ENCODE assay signal across 7 mouse cellular contexts in the genomic region with DNA sequence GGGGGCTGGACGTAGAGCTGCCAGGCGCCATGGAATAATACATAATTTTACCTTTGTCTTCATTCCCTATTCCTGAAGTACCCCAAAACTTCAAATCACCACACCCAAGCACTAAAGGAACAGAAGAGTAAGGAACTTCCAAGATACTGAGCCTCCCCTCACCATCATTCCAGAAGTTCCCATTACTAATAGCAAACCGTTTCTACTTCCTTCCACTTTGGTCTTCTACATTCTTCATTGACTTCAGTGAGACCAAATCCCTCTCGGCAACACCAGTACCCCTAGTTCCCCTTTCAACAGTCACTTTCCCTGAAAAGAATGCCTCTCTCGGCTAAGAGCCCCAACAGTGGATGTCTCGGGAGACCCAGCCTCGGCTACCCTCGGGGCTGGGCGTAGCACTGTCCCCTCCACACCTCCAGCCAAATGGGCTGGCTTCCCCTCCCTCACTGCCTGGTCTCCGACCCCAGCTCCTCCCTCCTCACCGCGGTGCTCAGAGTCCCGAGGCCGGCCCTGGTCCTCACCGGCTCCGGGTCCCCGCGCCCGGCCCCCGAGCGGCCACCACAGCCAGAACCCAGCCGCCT. TPM values are rescaled to one million over a fixed set of nuclear protein-coding genes. Genes with fewer than 3 reads are reported as not detected.
A peak's percentile ranks its signal among the peaks of the same experiment; 100 is the strongest.
DNase-seq lines count a peak whose midpoint lies in the region; ATAC-seq and TF ChIP-seq lines count a peak whose summit lies in the region.

No protein-coding gene starts in this region.

- peaks cover 4% of the 10 kb centered on the region; the same call in 1 of the 2 replicates for H3K4me1 ChIP-seq in lung, postnatal 0 days (ENCODE audit: insufficient read depth, low read depth, low read length)
- peaks cover 51% of the 10 kb centered on the region for H3K4me1 ChIP-seq in erythroblast, embryonic 14.5 days (ENCODE audit: control insufficient read depth)
- peaks cover 13% of the 10 kb centered on the region for H3K4me1 ChIP-seq in liver, embryonic 11.5 days (replicated peaks; ENCODE audit: control insufficient read depth, insufficient read depth, low read length)
- H3K4me1 ChIP-seq in stomach, embryonic 16.5 days (ENCODE audit: control insufficient read depth, insufficient read depth, low read length): peaks cover 24% of the 10 kb centered on the region

- no peak for TF ChIP-seq EP300 in lung, postnatal 0 days (IDR thresholded peaks at IDR 0.05)

- peak overlapping the region; percentile 99 for H3K27ac ChIP-seq in lung, postnatal 0 days (ENCODE audit: low read length)
- peak overlapping the region; percentile 96 for H3K27ac ChIP-seq in liver, embryonic 11.5 days (ENCODE audit: low read depth, low read length)
- H3K27ac ChIP-seq in stomach, embryonic 16.5 days (ENCODE audit: low read length): peak overlapping the region; percentile 99

- TF ChIP-seq CTCF in lung, postnatal 0 days (IDR thresholded peaks at IDR 0.05): no peak

- peak overlapping the region; percentile 90 for H3K4me3 ChIP-seq in lung, postnatal 0 days (ENCODE audit: low read depth, low read length)
- peak overlapping the region; percentile 89 for H3K4me3 ChIP-seq in erythroblast, embryonic 14.5 days (replicated peaks)
- H3K4me3 ChIP-seq in liver, embryonic 11.5 days (ENCODE audit: low read depth, low read length): peak overlapping the region; percentile 87
- peak overlapping the region; percentile 91 for H3K4me3 ChIP-seq in stomach, embryonic 16.5 days (replicated peaks; ENCODE audit: low read length)

- H3K9ac ChIP-seq in lung, postnatal 0 days (replicated peaks; ENCODE audit: low read depth): peak overlapping the region; percentile 96
- H3K9ac ChIP-seq in liver, embryonic 11.5 days (ENCODE audit: low read depth, low read length): peak overlapping the region; percentile 95
- peak overlapping the region; percentile 92 for H3K9ac ChIP-seq in stomach, embryonic 16.5 days (ENCODE audit: low read length)

- H3K4me2 ChIP-seq in lung, postnatal 0 days (replicated peaks; ENCODE audit: low read depth, low read length): peak overlapping the region; percentile 77
- peak overlapping the region; percentile 87 for H3K4me2 ChIP-seq in liver, embryonic 11.5 days
- peak overlapping the region; percentile 73 for H3K4me2 ChIP-seq in stomach, embryonic 16.5 days (ENCODE audit: low read depth, low read length)

- H3K9me3 ChIP-seq in lung, postnatal 0 days (ENCODE audit: low read length): no peaks in the 10 kb centered on the region
- H3K9me3 ChIP-seq in erythroblast, embryonic 14.5 days (ENCODE audit: control insufficient read depth, low read length): peaks cover 2% of the 10 kb centered on the region; the same call in 1 of the 2 replicates
- no peaks in the 10 kb centered on the region for H3K9me3 ChIP-seq in liver, embryonic 11.5 days (ENCODE audit: control insufficient read depth, low read length)
- no peaks in the 10 kb centered on the region for H3K9me3 ChIP-seq in stomach, embryonic 16.5 days (replicated peaks; ENCODE audit: control insufficient read depth, low read length)

- H3K36me3 ChIP-seq in lung, postnatal 0 days (ENCODE audit: insufficient read depth, low read length): peaks cover 9% of the 10 kb centered on the region; the same call in 1 of the 2 replicates
- H3K36me3 ChIP-seq in erythroblast, embryonic 14.5 days (ENCODE audit: control insufficient read depth): peaks cover 49% of the 10 kb centered on the region
- H3K36me3 ChIP-seq in liver, embryonic 11.5 days (ENCODE audit: control insufficient read depth, insufficient read depth, low read length): peaks cover 20% of the 10 kb centered on the region; the same call in 1 of the 2 replicates
- H3K36me3 ChIP-seq in stomach, embryonic 16.5 days (ENCODE audit: control insufficient read depth, insufficient read depth, low read length): peaks cover 7% of the 10 kb centered on the region; the same call in 1 of the 2 replicates

- H3K27me3 ChIP-seq in lung, postnatal 0 days (replicated peaks; ENCODE audit: insufficient read depth, low read length): no peaks in the 10 kb centered on the region
- H3K27me3 ChIP-seq in erythroblast, embryonic 14.5 days (ENCODE audit: control insufficient read depth): no peaks in the 10 kb centered on the region
- no peaks in the 10 kb centered on the region for H3K27me3 ChIP-seq in liver, embryonic 11.5 days (replicated peaks; ENCODE audit: control insufficient read depth, insufficient read depth, low read length)
- no peaks in the 10 kb centered on the region for H3K27me3 ChIP-seq in stomach, embryonic 16.5 days (ENCODE audit: control insufficient read depth, insufficient read depth, low read length)

- 0% methylated on average over 14 of the region's 22 CpGs for WGBS in lung, postnatal 0 days
- WGBS in liver, embryonic 11.5 days: 2% methylated on average over 21 of the region's 22 CpGs
- WGBS in stomach, embryonic 16.5 days: 2% methylated on average over 21 of the region's 22 CpGs

- no peak for DNase-seq in lung, postnatal 0 days (ENCODE audit: low spot score)
- no peak for DNase-seq in lung, postnatal 4 days
- DNase-seq in liver, embryonic 11.5 days (ENCODE audit: low spot score): no peak
- DNase-seq in right cerebral cortex, postnatal 25 days: no peak
- no peak for DNase-seq in right cerebral cortex, postnatal 14 days

- no peak for ATAC-seq in lung, postnatal 0 days
- no peak for ATAC-seq in liver, embryonic 11.5 days (replicated peaks; ENCODE audit: low FRiP score)
- no peak for ATAC-seq in stomach, embryonic 16.5 days (ENCODE audit: insufficient read depth, low FRiP score)

RNA-seq across cellular contexts. Expression of a gene that starts 0.6 kb away (rescaled TPM):
- polyA plus RNA-seq in lung, postnatal 0 days (2015; fragmentation: Nextera tagmentation; extraction: Ambion mirVana): 69.1 and 71.8 TPM in 2 replicates
- polyA plus RNA-seq in erythroblast, embryonic 14.5 days (2012): 1.1 and 1.2 TPM in 2 replicates
- 46.9 and 47.1 TPM in 2 replicates for polyA plus RNA-seq in liver, embryonic 11.5 days (2014; fragmentation: Nextera tagmentation; extraction: Ambion mirVana)
- 85.1 and 87.8 TPM in 2 replicates for polyA plus RNA-seq in stomach, embryonic 16.5 days (2015; fragmentation: Nextera tagmentation; extraction: Ambion mirVana)

RNA-seq across cellular contexts. Expression of a gene that starts 8.5 kb away (rescaled TPM):
- 1.0 and 1.4 TPM in 2 replicates for polyA plus RNA-seq in lung, postnatal 0 days (2015; fragmentation: Nextera tagmentation; extraction: Ambion mirVana)
- not detected in 2 replicates for polyA plus RNA-seq in erythroblast, embryonic 14.5 days (2012)
- polyA plus RNA-seq in liver, embryonic 11.5 days (2014; fragmentation: Nextera tagmentation; extraction: Ambion mirVana): 0.83 and 0.85 TPM in 2 replicates
- polyA plus RNA-seq in stomach, embryonic 16.5 days (2015; fragmentation: Nextera tagmentation; extraction: Ambion mirVana): 1.6 and 3.0 TPM in 2 replicates

RNA-seq across cellular contexts. Expression of a gene that starts 9.3 kb away (rescaled TPM):
- polyA plus RNA-seq in lung, postnatal 0 days (2015; fragmentation: Nextera tagmentation; extraction: Ambion mirVana): 33.9 and 34.7 TPM in 2 replicates
- 2.3 and 2.6 TPM in 2 replicates for polyA plus RNA-seq in erythroblast, embryonic 14.5 days (2012)
- polyA plus RNA-seq in liver, embryonic 11.5 days (2014; fragmentation: Nextera tagmentation; extraction: Ambion mirVana): 102 and 117 TPM in 2 replicates
- 76.7 and 81.2 TPM in 2 replicates for polyA plus RNA-seq in stomach, embryonic 16.5 days (2015; fragmentation: Nextera tagmentation; extraction: Ambion mirVana)

RNA-seq across cellular contexts. Expression of a gene that starts 21.6 kb away (rescaled TPM):
- 12.3 and 12.6 TPM in 2 replicates for polyA plus RNA-seq in lung, postnatal 0 days (2015; fragmentation: Nextera tagmentation; extraction: Ambion mirVana)
- polyA plus RNA-seq in erythroblast, embryonic 14.5 days (2012): 0.04 and 0.14 TPM in 2 replicates
- polyA plus RNA-seq in liver, embryonic 11.5 days (2014; fragmentation: Nextera tagmentation; extraction: Ambion mirVana): 12.4 and 12.5 TPM in 2 replicates
- polyA plus RNA-seq in stomach, embryonic 16.5 days (2015; fragmentation: Nextera tagmentation; extraction: Ambion mirVana): 17.7 and 24.4 TPM in 2 replicates

RNA-seq across cellular contexts. Expression of a gene that starts 49.2 kb away (rescaled TPM):
- 16.8 and 17.9 TPM in 2 replicates for polyA plus RNA-seq in lung, postnatal 0 days (2015; fragmentation: Nextera tagmentation; extraction: Ambion mirVana)
- polyA plus RNA-seq in erythroblast, embryonic 14.5 days (2012): 0.02 and 0.03 TPM in 2 replicates
- 4.6 and 5.5 TPM in 2 replicates for polyA plus RNA-seq in liver, embryonic 11.5 days (2014; fragmentation: Nextera tagmentation; extraction: Ambion mirVana)
- polyA plus RNA-seq in stomach, embryonic 16.5 days (2015; fragmentation: Nextera tagmentation; extraction: Ambion mirVana): 28.2 and 36.1 TPM in 2 replicates

Comparison
In these comparisons a context has a peak if more than half of its experiments do, and no peak if none do; other contexts are left out.
1. RNA of a gene that starts 0.6 kb away (polyA plus RNA-seq): 85.1 to 87.8 TPM in stomach, embryonic 16.5 days, 69.1 to 71.8 TPM in lung, postnatal 0 days and 46.9 to 47.1 TPM in liver, embryonic 11.5 days; 1.1 to 1.2 TPM in erythroblast, embryonic 14.5 days; every median in the first group is over 10 times any median in the second.
2. Peak in every context shown above with its lines, with median percentiles within 50 percentile points of each other: H3K27ac ChIP-seq, H3K4me2 ChIP-seq, H3K4me3 ChIP-seq and H3K9ac ChIP-seq.